Mouse (Mus musculus) forelimb bud, embryonic 11.5 days (tissue): ENCODE results near the gene Ctbs.

ENCODE experiments used
- DNase-seq: peaks from one replicate; pipeline ENCODE4 v3.0.0-alpha.2; 2012; ENCODE audit warnings: low read depth, low spot score

Ctbs gene

DNA sequence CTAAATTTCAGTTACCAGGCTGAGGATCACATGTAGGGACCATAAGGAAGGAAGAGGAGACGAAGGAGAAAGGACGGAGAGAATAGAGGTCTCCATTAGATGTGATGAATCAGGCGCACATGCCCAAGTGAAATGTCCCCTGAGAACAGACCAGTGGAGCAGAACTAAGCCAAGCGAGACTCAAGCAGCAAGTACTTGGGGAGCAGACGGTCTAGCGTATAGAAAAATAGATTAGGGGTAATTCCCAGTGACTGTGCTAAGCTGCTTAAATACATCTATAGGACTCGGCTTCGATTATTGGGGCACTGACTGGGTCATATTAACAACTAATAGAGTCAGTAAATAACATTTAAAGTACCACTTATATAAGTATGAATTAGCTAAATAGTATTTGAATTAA lies 45.3 kb downstream of the Ctbs start:
- no peak for DNase-seq

DNA sequence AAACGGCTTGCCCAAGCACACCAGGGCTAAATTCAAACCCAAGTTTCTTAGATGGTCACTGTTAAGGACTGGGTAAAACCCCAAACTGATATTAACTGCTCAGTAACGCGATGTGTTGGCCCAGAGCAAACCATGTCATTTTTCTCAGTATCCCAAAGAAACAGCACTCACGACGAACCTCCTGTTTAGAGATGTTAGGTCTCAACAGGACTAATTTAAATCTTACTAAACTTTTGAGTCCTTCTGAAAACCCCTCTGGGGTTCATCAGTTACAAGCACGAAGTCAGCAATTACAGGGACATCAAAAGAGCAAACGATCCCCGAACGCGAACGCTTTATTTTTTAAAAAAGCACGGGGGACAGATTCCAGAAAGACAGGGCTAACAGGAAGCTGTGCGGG lies 49.4 kb downstream of the Ctbs start:
- DNase-seq: peak; percentile 32

DNA sequence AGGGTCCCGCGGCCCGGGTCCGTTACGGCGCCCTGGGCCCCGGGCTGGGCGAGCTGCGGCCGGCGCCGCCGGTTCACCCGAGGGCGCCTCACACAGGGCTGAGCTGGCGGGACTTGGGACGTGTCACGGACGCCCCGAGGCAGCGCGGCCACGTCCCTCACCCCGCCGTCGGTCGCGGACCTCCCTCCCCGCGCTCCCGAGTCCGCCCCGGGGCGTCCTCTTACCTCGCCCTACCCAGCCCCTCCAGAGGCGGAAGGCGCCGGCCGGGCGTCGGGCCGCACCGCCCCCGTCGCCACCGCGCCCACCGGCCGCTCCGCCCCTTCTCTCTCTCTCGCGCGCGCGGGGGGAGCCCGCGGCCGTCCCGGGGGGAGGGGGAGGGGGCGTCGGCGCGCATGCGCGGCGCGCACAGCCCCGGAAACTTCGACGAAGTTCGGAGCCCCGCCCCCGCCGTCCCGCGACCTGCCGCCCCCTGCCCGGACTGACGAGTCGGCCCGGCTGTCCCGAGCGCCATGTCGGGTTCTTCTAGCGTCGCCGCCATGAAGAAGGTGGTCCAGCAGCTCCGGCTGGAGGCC lies 49.9 kb downstream of the Ctbs start, which contains the start of the genes Spata1 and Gng5:
Spata1 (minus strand) TSS at position 323 of the 572 bp plus-strand sequence.
Gng5 (plus strand) TSS at position 377 of the 572 bp plus-strand sequence.
- DNase-seq: peak; percentile 87

DNA sequence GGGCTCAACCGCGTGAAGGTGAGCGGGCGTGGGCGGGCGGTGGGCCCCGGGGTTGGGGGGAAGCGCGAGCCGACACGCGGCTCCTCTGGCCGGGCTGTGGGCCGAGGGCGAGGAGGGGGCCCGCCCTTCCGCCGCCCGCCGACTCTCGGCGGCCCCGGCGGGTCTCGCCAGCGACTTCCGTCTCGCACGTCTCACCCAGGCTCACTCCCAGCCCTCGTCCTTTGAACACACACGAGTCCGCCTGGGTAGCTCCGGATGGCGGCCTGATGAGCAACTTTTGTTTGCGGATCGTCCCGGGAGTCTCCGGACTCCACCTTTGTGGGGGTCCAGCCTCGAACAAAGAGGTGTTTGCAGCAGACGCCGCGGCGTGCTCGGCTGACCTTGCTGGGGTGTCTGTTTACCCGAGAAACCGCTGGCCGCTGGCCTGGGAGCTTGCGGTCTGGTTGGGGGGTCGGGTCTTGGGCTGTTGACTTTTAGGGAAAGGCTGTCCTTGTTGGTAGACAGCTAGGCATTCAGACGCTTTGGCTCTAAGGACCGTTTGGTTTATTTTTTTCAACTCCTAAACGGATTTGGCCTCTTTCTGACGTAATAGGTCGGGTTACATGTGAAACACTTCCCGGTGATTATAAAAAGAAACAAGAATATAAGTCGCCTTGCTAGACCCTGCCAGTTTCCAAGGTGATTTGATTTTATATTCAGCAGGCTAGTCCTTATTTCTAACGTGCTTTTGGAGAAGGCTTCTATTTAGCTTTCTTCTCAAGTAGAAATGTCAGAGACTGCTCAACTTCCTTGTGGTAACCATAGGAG lies 50.6 kb downstream of the Ctbs start:
- peak; percentile 53 for DNase-seq

DNA sequence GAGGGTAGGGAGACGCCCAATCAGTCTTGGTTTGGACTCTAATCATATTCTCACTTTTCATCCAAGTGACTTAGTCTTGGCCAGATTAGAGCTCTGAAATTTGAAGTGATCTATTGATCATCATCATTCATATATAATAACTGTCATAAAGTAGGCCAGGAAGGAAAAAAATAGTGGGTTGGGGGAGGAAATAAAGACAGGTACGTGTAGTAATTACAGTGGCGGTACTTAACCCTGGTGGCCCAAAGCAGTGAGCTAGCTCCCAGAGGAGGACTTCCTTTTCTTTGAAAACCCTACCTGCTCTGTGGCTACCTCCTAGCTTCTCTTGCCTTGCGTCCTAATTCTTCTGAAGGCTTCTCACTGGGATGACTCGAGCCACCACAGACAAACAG lies 51.2 kb downstream of the Ctbs start:
- no peak for DNase-seq

DNA sequence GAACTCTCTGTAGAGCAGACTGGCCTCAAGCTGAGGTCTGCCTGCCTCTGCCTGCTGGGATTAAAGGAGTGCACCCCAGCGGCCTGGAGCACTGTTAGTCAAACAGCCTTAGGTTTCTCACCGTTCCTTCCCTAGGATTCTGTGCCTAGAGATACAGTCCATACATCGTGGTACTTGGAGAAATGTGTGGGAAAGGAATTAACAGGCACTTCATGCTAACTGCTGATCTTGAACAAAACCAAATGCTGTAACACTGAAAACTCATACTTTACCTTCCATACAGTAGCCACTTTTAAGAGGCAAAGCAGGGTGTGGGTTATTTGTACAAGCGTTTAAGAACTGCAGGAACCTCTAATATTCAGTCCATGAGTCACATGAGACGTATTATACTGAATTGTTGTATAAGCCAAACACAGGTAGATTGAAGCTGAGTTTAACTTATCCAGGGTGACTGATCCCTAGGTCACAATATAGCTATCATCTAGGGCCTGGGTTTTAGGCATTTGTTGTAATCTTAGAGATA lies 52.1 kb downstream of the Ctbs start:
- no peak for DNase-seq

DNA sequence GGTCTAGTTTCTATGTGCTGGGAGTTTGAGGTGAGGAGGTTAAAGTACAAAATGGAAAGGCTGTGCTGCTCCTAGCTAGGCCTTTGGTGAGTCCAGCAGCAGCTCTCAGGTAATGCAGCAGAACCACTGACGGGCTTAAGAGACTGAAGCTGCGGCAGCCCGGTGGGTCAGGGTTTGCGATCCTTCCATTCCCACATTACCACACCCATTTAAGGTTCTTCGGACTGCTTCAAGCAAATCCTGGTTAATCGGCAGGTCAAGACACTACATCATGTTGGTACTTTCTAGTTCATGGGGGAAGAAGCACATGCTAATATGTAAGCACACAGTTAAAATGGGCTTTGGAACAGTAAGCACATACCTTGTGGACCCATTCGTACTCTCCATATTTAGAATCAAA lies 57.1 kb downstream of the Ctbs start:
- DNase-seq: no peak
